Mouse (Mus musculus) liver, embryonic 14.5 days (tissue): ENCODE results near the gene Mga. TPM values are rescaled to one million over a fixed set of nuclear protein-coding genes. Genes with fewer than 3 reads are reported as not detected.

Source experiments
- ATAC-seq: fragments of 200-750 bp; cut with Nextera tagmentation; 2 replicates; pipeline ENCODE4 v1.8.0; 2017; ENCODE audit warnings: moderate number of reproducible peaks, mild to moderate bottlenecking, moderate library complexity; ENCODE audit not compliant: insufficient read depth
- DNase-seq, 3 experiments: peaks; one replicate each; pipeline ENCODE4 v3.0.0-alpha.2; 2012 to 2013; ENCODE audit warnings: low read depth in 3 of 3, low spot score in 3 of 3
- H3K27ac ChIP-seq: fragments of 300-500 bp; sonication (generic); 2 replicates; pipeline ENCODE4 v1.5.1; 2014; ENCODE audit warnings: moderate library complexity, mild to moderate bottlenecking, control low read depth, inconsistent platforms
- H3K27me3 ChIP-seq: fragments of 300-500 bp; sonication (generic); 2 replicates; pipeline ENCODE4 v1.6.1; 2014; ENCODE audit warnings: mild to moderate bottlenecking, low read length, moderate library complexity; ENCODE audit not compliant: control insufficient read depth, insufficient read depth
- H3K36me3 ChIP-seq: fragments of 300-500 bp; sonication (generic); replicated peaks from 2 replicates; pipeline ENCODE4 v1.6.1; 2014; ENCODE audit warnings: low read depth; ENCODE audit not compliant: control insufficient read depth, insufficient read depth
- H3K4me1 ChIP-seq, 2 experiments: fragments of 200-500 bp in 1 of 2; fragments of 300-500 bp in 1 of 2; sonication (generic) in 1 of 2; replicated peaks; 2 replicates each; pipeline ENCODE4 v1.6.1; 2012 to 2014; ENCODE audit warnings: antibody characterized with exemption in 1 of 2, inconsistent platforms in 1 of 2, low read length in 1 of 2; ENCODE audit not compliant: control insufficient read depth in 2 of 2, insufficient read depth in 2 of 2
- H3K4me2 ChIP-seq: fragments of 300-500 bp; sonication (generic); 2 replicates; pipeline ENCODE4 v1.6.1; 2014; ENCODE audit warnings: low read depth, mild to moderate bottlenecking, control low read depth, moderate library complexity
- H3K4me3 ChIP-seq, 2 experiments: fragments of 200-500 bp in 1 of 2; fragments of 300-500 bp in 1 of 2; sonication (generic) in 1 of 2; 2 replicates each; pipeline ENCODE4 v1.5.1; 2012 to 2014; ENCODE audit warnings: low read depth in 2 of 2, low read length in 2 of 2, mild to moderate bottlenecking in 2 of 2, control low read depth in 1 of 2, inconsistent platforms in 1 of 2, moderate library complexity in 1 of 2; ENCODE audit not compliant: insufficient read depth in 1 of 2
- H3K9ac ChIP-seq: fragments of 300-500 bp; sonication (generic); replicated peaks from 2 replicates; pipeline ENCODE4 v1.6.1; 2014; ENCODE audit warnings: mild to moderate bottlenecking, control low read depth, moderate library complexity
- H3K9me3 ChIP-seq: fragments of 300-500 bp; sonication (generic); 2 replicates; pipeline ENCODE4 v1.6.1; 2016; ENCODE audit warnings: low read length, mixed read lengths; ENCODE audit not compliant: control insufficient read depth
- CTCF ChIP-seq: IDR thresholded peaks from 2 replicates; pipeline ENCODE4 v1.5.1; 2016; ENCODE audit warnings: antibody characterized with exemption, low read depth, control low read depth
- EP300 ChIP-seq: IDR thresholded peaks from 2 replicates; pipeline ENCODE4 v1.6.1; 2016; ENCODE audit warnings: antibody characterized with exemption, low read depth
- WGBS: fragments of 180-500 bp; shearing (Covaris S2); extraction: QIAGEN DNeasy Blood & Tissue Kit; methylation state at CpG from one replicate; pipeline ENCODE4 v1.1.7; 2014; ENCODE audit not compliant: insufficient replicate concordance; 5-methylcytosine and 5-hydroxymethylcytosine counted together
- polyA plus RNA-seq, 2 experiments: library from polyadenylated mRNA; depleted of rRNA in 1 of 2; stranded (reverse) in 1 of 2; unstranded in 1 of 2; fragments of >200 nt; fragmentation: Nextera tagmentation in 1 of 2; extraction: Ambion mirVana in 1 of 2; gene quantifications; 2 replicates each; pipeline versions ENCODE4 v1.2.1 to v1.2.3; 2012 to 2014

Mga gene
- polyA plus RNA-seq, 2 experiments, result 4.6 to 6.6 TPM

- no peak overlapping the region for H3K4me2 ChIP-seq
- H3K9ac ChIP-seq, result no peak overlapping the region
- no peak for TF ChIP-seq EP300
- no peak for TF ChIP-seq CTCF
- no peaks in the 10 kb centered on the region for H3K27me3 ChIP-seq
- 51% methylated on average over 2 of the region's 2 CpGs for WGBS
- no peaks in the 10 kb centered on the region for H3K9me3 ChIP-seq
- no peaks in the 10 kb centered on the region for H3K4me1 ChIP-seq
- H3K36me3 ChIP-seq, result no peaks in the 10 kb centered on the region
- no peak overlapping the region for H3K4me3 ChIP-seq
- H3K27ac ChIP-seq, result no peak overlapping the region
- DNase-seq, result no peak
- ATAC-seq, result no peak
Observed at GRCm38 (mm10) chr2:119993515-119993914, 96.5 kb downstream of the Mga start.

DNA sequence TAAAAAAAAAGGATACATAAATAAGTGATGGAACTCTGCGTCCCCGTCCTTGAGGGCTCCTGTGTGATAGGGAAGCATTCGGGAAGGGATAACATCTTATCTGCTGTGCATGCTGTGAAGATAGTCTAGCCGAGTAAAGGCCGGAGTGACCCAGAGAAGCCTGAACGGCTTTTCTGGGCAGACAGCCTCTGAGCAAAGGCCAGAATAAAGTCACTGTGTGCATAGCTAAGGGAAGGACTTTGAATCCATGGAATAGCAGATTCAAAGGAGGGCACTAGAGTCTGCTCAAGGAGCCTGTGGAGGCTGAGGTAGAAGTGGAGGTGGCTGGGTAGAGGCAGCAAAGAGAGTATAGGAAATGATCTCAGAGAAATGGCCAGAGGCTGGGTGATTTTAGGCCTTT, 97.8 kb downstream of the Mga start:
- Histone ChIP-seq H3K9ac (no peak overlapping the region), H3K9me3 (no peaks in the 10 kb centered on the region), H3K4me3 (no peak overlapping the region), H3K36me3 (no peaks in the 10 kb centered on the region), H3K4me1 (no peaks in the 10 kb centered on the region), H3K4me2 (no peak overlapping the region), H3K27ac (no peak overlapping the region), H3K27me3 (no peaks in the 10 kb centered on the region)
- ATAC-seq (no peak), DNase-seq (no peak)
- TF ChIP-seq EP300 (no peak), CTCF (no peak)
- WGBS, result 53% methylated on average over 6 of the region's 6 CpGs

GRCm38 (mm10) chr2:119995391-119996281, 98.6 kb downstream of the Mga start:
- Histone ChIP-seq H3K36me3 (no peaks in the 10 kb centered on the region), H3K4me2 (no peak overlapping the region), H3K9me3 (no peaks in the 10 kb centered on the region), H3K4me3 (no peak overlapping the region), H3K27ac (no peak overlapping the region), H3K27me3 (no peaks in the 10 kb centered on the region), H3K4me1 (0 out of 4 replicates have a peak, but pooled peaks cover 0 to under 1% of the 10 kb centered on the region in 2 experiments), H3K9ac (no peak overlapping the region)
- TF ChIP-seq EP300, result no peak
- TF ChIP-seq CTCF, result no peak
- ATAC-seq (no peak), DNase-seq (no peak)
- WGBS, result 43% methylated on average over 9 of the region's 9 CpGs

- Histone ChIP-seq H3K4me2 (no peak overlapping the region), H3K27me3 (no peaks in the 10 kb centered on the region), H3K9ac (no peak overlapping the region), H3K4me1 (0 out of 4 replicates have a peak, but pooled peaks cover 0 to 4% of the 10 kb centered on the region in 2 experiments), H3K4me3 (no peak overlapping the region), H3K36me3 (no peaks in the 10 kb centered on the region), H3K9me3 (no peaks in the 10 kb centered on the region), H3K27ac (no peak overlapping the region)
- ATAC-seq (no peak), DNase-seq (no peak)
- TF ChIP-seq CTCF, result no peak
- TF ChIP-seq EP300, result no peak
- WGBS, result 66% methylated on average over 4 of the region's 4 CpGs
Observed at GRCm38 (mm10) chr2:119997354-119997753, 100.3 kb downstream of the Mga start.

GRCm38 (mm10) chr2:119999731-120000130, 102.7 kb downstream of the Mga start:
- no peaks in the 10 kb centered on the region for H3K27me3 ChIP-seq
- H3K4me1 ChIP-seq, result 0 out of 4 replicates have a peak, but pooled peaks cover 0 to 4% of the 10 kb centered on the region in 2 experiments
- no peak overlapping the region for H3K4me2 ChIP-seq
- 63% methylated on average over 2 of the region's 2 CpGs for WGBS
- DNase-seq (no peak), ATAC-seq (no peak)
- TF ChIP-seq EP300 (no peak), CTCF (no peak)
- H3K4me3 ChIP-seq, result no peak overlapping the region
- no peaks in the 10 kb centered on the region for H3K9me3 ChIP-seq
- no peak overlapping the region for H3K27ac ChIP-seq
- no peak overlapping the region for H3K9ac ChIP-seq
- H3K36me3 ChIP-seq, result no peaks in the 10 kb centered on the region
